Mouse (Mus musculus) G1E (cell line): ENCODE measurements around the gene Dab1.

Source experiments
- CTCF ChIP-seq: IDR thresholded peaks from 2 replicates; pipeline ENCODE4 v1.5.1; 2012; ENCODE audit warnings: low read depth, low read length, inconsistent platforms, mixed read lengths
- GATA1 ChIP-seq: IDR thresholded peaks from 2 replicates; pipeline ENCODE4 v1.6.1; 2012; ENCODE audit warnings: borderline replicate concordance, low read length, inconsistent platforms, mixed read lengths
- GATA2 ChIP-seq: IDR thresholded peaks from 2 replicates; pipeline ENCODE4 v1.6.1; 2012; ENCODE audit warnings: low read depth, low read length, inconsistent platforms, borderline replicate concordance
- TAL1 ChIP-seq: conservative IDR thresholded peaks from 2 replicates; pipeline ENCODE4 v1.6.1; 2012; ENCODE audit warnings: low read depth, low read length, inconsistent platforms, mixed read lengths

- TF ChIP-seq CTCF = no peak
- TF ChIP-seq GATA2 = no peak
- TF ChIP-seq TAL1 = no peak
- no peak for TF ChIP-seq GATA1
Observed at GRCm38 (mm10) chr4:104497221-104497620, 878.1 kb downstream of the Dab1 start.
